Mouse (Mus musculus) liver, embryonic 14.5 days (tissue): ENCODE results near the gene Pde12. TPM values are rescaled to one million over a fixed set of nuclear protein-coding genes. Genes with fewer than 3 reads are reported as not detected.
A peak's percentile ranks its signal among the peaks of the same experiment; 100 is the strongest.

Source experiments
- ATAC-seq: fragments of 200-750 bp; cut with Nextera tagmentation; 2 replicates; pipeline ENCODE4 v1.8.0; 2017; ENCODE audit warnings: moderate number of reproducible peaks, mild to moderate bottlenecking, moderate library complexity; ENCODE audit not compliant: insufficient read depth
- DNase-seq, 3 experiments: peaks; one replicate each; pipeline ENCODE4 v3.0.0-alpha.2; 2012 to 2013; ENCODE audit warnings: low read depth in 3 of 3, low spot score in 3 of 3
- H3K27ac ChIP-seq: fragments of 300-500 bp; sonication (generic); 2 replicates; pipeline ENCODE4 v1.5.1; 2014; ENCODE audit warnings: moderate library complexity, mild to moderate bottlenecking, control low read depth, inconsistent platforms
- H3K27me3 ChIP-seq: fragments of 300-500 bp; sonication (generic); 2 replicates; pipeline ENCODE4 v1.6.1; 2014; ENCODE audit warnings: mild to moderate bottlenecking, low read length, moderate library complexity; ENCODE audit not compliant: control insufficient read depth, insufficient read depth
- H3K36me3 ChIP-seq: fragments of 300-500 bp; sonication (generic); replicated peaks from 2 replicates; pipeline ENCODE4 v1.6.1; 2014; ENCODE audit warnings: low read depth; ENCODE audit not compliant: control insufficient read depth, insufficient read depth
- H3K4me1 ChIP-seq, 2 experiments: fragments of 200-500 bp in 1 of 2; fragments of 300-500 bp in 1 of 2; sonication (generic) in 1 of 2; replicated peaks; 2 replicates each; pipeline ENCODE4 v1.6.1; 2012 to 2014; ENCODE audit warnings: antibody characterized with exemption in 1 of 2, inconsistent platforms in 1 of 2, low read length in 1 of 2; ENCODE audit not compliant: control insufficient read depth in 2 of 2, insufficient read depth in 2 of 2
- H3K4me2 ChIP-seq: fragments of 300-500 bp; sonication (generic); 2 replicates; pipeline ENCODE4 v1.6.1; 2014; ENCODE audit warnings: low read depth, mild to moderate bottlenecking, control low read depth, moderate library complexity
- H3K4me3 ChIP-seq, 2 experiments: fragments of 200-500 bp in 1 of 2; fragments of 300-500 bp in 1 of 2; sonication (generic) in 1 of 2; 2 replicates each; pipeline ENCODE4 v1.5.1; 2012 to 2014; ENCODE audit warnings: low read depth in 2 of 2, low read length in 2 of 2, mild to moderate bottlenecking in 2 of 2, control low read depth in 1 of 2, inconsistent platforms in 1 of 2, moderate library complexity in 1 of 2; ENCODE audit not compliant: insufficient read depth in 1 of 2
- H3K9ac ChIP-seq: fragments of 300-500 bp; sonication (generic); replicated peaks from 2 replicates; pipeline ENCODE4 v1.6.1; 2014; ENCODE audit warnings: mild to moderate bottlenecking, control low read depth, moderate library complexity
- H3K9me3 ChIP-seq: fragments of 300-500 bp; sonication (generic); 2 replicates; pipeline ENCODE4 v1.6.1; 2016; ENCODE audit warnings: low read length, mixed read lengths; ENCODE audit not compliant: control insufficient read depth
- CTCF ChIP-seq: IDR thresholded peaks from 2 replicates; pipeline ENCODE4 v1.5.1; 2016; ENCODE audit warnings: antibody characterized with exemption, low read depth, control low read depth
- EP300 ChIP-seq: IDR thresholded peaks from 2 replicates; pipeline ENCODE4 v1.6.1; 2016; ENCODE audit warnings: antibody characterized with exemption, low read depth
- WGBS: fragments of 180-500 bp; shearing (Covaris S2); extraction: QIAGEN DNeasy Blood & Tissue Kit; methylation state at CpG from one replicate; pipeline ENCODE4 v1.1.7; 2014; ENCODE audit not compliant: insufficient replicate concordance; 5-methylcytosine and 5-hydroxymethylcytosine counted together
- polyA plus RNA-seq, 2 experiments: library from polyadenylated mRNA; depleted of rRNA in 1 of 2; stranded (reverse) in 1 of 2; unstranded in 1 of 2; fragments of >200 nt; fragmentation: Nextera tagmentation in 1 of 2; extraction: Ambion mirVana in 1 of 2; gene quantifications; 2 replicates each; pipeline versions ENCODE4 v1.2.1 to v1.2.3; 2012 to 2014

Pde12 gene
- polyA plus RNA-seq, 2 experiments: 3.4 to 6.5 TPM

- no peak overlapping the region for H3K4me2 ChIP-seq
- H3K36me3 ChIP-seq: peaks cover 34% of the 10 kb centered on the region
- ATAC-seq (no peak), DNase-seq (no peak)
- no peaks in the 10 kb centered on the region for H3K27me3 ChIP-seq
- H3K9ac ChIP-seq: 0 out of 2 replicates have a peak overlapping the region, but pooled peaks have one; percentile 3
- no peak overlapping the region for H3K27ac ChIP-seq
- H3K9me3 ChIP-seq: no peaks in the 10 kb centered on the region
- no peak overlapping the region for H3K4me3 ChIP-seq
- WGBS: 65% methylated on average over 3 of the region's 3 CpGs
- peaks cover 4 to 7% of the 10 kb centered on the region in 2 experiments; a peak in 3 of 4 replicates for H3K4me1 ChIP-seq
- TF ChIP-seq EP300: no peak
- no peak for TF ChIP-seq CTCF
Measured at GRCm38 (mm10) chr14:26662016-26662415, 7.7 kb downstream of the Pde12 start.

GRCm38 (mm10) chr14:26660233-26660632 is 9.4 kb downstream of the Pde12 start:
- H3K9me3 ChIP-seq: no peaks in the 10 kb centered on the region
- WGBS: 94% methylated on average over 1 of the region's 1 CpGs
- no peak overlapping the region for H3K4me2 ChIP-seq
- H3K4me3 ChIP-seq: no peak overlapping the region
- DNase-seq: no peak
- H3K4me1 ChIP-seq: 0 out of 4 replicates have a peak, but pooled peaks cover 0 to 2% of the 10 kb centered on the region in 2 experiments
- peaks cover 33% of the 10 kb centered on the region for H3K36me3 ChIP-seq
- no peak overlapping the region for H3K9ac ChIP-seq
- TF ChIP-seq CTCF: no peak
- TF ChIP-seq EP300: no peak
- H3K27me3 ChIP-seq: no peaks in the 10 kb centered on the region
- no peak overlapping the region for H3K27ac ChIP-seq
- no peak for ATAC-seq

- no peak overlapping the region for H3K4me3 ChIP-seq
- H3K4me1 ChIP-seq: 0 out of 4 replicates have a peak, but pooled peaks cover 0 to 2% of the 10 kb centered on the region in 2 experiments
- no peaks in the 10 kb centered on the region for H3K27me3 ChIP-seq
- no peak overlapping the region for H3K4me2 ChIP-seq
- H3K36me3 ChIP-seq: peaks cover 31% of the 10 kb centered on the region
- ATAC-seq (no peak), DNase-seq (no peak)
- no peaks in the 10 kb centered on the region for H3K9me3 ChIP-seq
- no peak for TF ChIP-seq CTCF
- no peak for TF ChIP-seq EP300
- H3K27ac ChIP-seq: no peak overlapping the region
- no peak overlapping the region for H3K9ac ChIP-seq
Measured at GRCm38 (mm10) chr14:26658178-26658577, 11.5 kb downstream of the Pde12 start.

GRCm38 (mm10) chr14:26651901-26652300 is 17.8 kb downstream of the Pde12 start:
- H3K27ac ChIP-seq: no peak overlapping the region
- H3K9me3 ChIP-seq: no peaks in the 10 kb centered on the region
- no peak for DNase-seq
- no peaks in the 10 kb centered on the region for H3K4me1 ChIP-seq
- peak; percentile 69 for TF ChIP-seq CTCF
- no peak for TF ChIP-seq EP300
- H3K27me3 ChIP-seq: no peaks in the 10 kb centered on the region
- peak; percentile 21; the same call in 1 of the 2 replicates for ATAC-seq
- H3K36me3 ChIP-seq: peaks cover 31% of the 10 kb centered on the region
- no peak overlapping the region for H3K4me3 ChIP-seq
- H3K4me2 ChIP-seq: no peak overlapping the region
- no peak overlapping the region for H3K9ac ChIP-seq

GRCm38 (mm10) chr14:26647811-26648210 is 21.9 kb downstream of the Pde12 start:
- no peak for ATAC-seq
- H3K27ac ChIP-seq: no peak overlapping the region
- H3K9me3 ChIP-seq: no peaks in the 10 kb centered on the region
- TF ChIP-seq EP300: no peak
- no peak for TF ChIP-seq CTCF
- H3K4me2 ChIP-seq: no peak overlapping the region
- no peak overlapping the region for H3K4me3 ChIP-seq
- 0 out of 4 replicates have a peak, but pooled peaks cover 0 to 2% of the 10 kb centered on the region in 2 experiments for H3K4me1 ChIP-seq
- 91% methylated on average over 2 of the region's 2 CpGs for WGBS
- no peaks in the 10 kb centered on the region for H3K27me3 ChIP-seq
- no peak overlapping the region for H3K9ac ChIP-seq
- no peak for DNase-seq
- peaks cover 12% of the 10 kb centered on the region for H3K36me3 ChIP-seq
